Mouse (Mus musculus) thymus, postnatal 14 days (tissue): ENCODE data around the gene Btbd11.

Experiments used
- DNase-seq: peaks from one replicate; pipeline ENCODE4 v3.0.0; 2021

Gene Btbd11

DNA sequence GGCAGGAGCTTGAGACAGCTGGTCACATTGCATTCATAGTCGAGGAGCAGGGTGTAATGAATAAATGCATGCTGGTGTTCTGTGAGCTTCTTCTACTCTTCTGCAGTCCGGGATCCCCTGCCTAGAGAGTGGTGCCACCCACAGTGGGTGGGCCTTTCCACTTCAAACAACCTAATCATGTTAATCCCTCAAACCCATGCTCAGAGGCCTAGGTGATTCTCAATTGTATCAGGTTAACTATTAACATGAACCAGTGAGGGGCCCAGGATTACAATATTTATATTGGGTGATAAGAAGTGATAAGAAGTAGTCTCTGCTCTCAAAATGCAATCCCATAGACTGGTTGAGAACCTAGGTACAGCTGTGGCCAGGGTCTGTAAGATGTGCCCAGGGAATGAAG is 39.1 kb downstream of the Btbd11 start:
- no peak for DNase-seq

DNA sequence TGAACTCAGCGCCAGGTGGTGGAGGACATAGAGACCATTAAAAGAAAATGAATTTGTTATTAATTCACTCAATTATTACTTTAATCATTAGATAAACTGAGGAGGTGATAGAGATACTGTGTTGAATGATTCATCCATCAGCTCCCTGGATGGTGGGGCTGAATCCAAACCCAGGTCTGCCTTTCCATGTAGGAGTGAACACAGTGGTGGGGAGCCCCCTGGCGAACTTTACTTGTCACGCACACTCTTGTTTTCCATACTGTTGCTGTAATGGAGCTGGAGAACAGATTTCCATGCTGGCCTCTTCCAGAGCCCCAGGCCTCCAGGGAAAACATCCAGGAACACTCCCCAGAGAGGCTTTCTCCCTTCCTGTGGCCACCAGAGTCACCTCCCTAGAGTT is 50.6 kb downstream of the Btbd11 start:
- DNase-seq: peak; percentile 25

DNA sequence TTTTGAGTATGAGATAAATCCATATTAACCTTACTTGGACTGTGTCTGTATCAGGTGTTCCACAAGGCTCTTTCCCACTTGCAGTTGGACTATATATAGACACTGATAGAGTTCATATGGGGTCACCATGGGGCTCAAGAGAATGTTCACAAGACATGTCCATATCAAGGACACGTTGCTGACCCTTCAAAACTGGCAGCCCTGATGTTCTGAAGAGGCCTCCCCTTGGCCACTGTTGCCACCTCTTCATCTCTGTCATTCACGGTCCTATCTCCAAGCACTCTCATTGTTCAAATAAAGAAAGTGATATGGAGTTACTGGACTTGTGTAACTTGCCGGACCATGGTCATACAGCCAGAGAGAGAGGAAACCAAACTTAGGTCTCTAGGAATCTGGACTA is 56.8 kb downstream of the Btbd11 start:
- DNase-seq: no peak

DNA sequence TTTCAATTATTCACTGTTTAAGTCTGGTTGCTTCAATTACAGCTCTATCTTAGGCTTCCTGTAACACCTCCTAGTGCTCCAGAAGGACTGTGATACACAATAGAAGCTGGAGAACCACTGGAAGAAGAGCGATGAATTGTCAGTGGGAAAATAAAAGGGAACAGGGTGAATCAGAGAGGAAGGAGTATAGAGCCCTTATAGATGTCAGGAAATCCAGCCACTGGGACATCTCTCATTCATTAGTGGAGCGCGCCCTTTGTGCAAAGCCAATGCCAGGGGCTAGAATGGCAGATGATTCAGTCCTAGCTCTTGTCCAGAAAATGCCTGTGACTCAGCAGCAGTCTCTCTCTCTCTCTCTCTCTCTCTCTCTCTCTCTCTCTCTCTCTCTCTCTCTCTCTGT is 59.3 kb downstream of the Btbd11 start:
- no peak for DNase-seq

DNA sequence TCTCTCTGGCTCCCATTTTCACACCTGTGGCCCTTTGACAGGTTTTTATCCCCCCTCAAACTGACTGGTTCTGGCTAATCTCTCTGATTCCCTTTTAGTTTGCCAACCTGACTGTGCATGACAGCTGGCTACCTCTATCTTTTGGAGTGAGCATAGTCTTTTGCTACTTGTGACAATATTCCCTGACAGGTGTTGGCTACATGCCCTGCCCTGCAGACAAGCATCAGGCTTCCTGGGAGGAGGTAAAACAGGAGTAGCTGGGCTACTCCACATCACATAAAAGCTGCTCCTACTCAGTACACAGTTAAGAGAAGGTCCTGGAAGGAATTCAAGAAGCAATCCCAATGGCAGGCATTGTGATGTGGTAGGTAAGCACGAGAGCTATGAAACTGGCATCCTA is 60.1 kb downstream of the Btbd11 start:
- DNase-seq: no peak

DNA sequence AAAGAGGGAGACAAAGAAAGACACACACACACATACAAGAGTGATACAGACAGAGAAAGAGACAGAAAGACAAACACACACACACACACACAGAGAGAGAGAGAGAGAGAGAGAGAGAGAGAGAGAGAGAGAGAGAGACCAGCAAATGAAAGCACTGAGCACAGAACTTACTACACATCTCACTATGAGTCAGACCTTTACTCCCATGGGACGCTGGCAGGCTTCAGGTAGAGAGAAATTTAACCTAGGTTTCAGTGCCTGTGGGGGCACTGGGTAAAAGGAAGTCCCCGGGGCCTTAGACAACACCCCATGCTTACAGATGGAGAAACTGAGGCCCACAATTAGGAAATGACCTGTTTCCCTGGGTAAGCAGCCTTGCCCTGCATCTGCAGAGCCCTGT is 61.3 kb downstream of the Btbd11 start:
- no peak for DNase-seq

DNA sequence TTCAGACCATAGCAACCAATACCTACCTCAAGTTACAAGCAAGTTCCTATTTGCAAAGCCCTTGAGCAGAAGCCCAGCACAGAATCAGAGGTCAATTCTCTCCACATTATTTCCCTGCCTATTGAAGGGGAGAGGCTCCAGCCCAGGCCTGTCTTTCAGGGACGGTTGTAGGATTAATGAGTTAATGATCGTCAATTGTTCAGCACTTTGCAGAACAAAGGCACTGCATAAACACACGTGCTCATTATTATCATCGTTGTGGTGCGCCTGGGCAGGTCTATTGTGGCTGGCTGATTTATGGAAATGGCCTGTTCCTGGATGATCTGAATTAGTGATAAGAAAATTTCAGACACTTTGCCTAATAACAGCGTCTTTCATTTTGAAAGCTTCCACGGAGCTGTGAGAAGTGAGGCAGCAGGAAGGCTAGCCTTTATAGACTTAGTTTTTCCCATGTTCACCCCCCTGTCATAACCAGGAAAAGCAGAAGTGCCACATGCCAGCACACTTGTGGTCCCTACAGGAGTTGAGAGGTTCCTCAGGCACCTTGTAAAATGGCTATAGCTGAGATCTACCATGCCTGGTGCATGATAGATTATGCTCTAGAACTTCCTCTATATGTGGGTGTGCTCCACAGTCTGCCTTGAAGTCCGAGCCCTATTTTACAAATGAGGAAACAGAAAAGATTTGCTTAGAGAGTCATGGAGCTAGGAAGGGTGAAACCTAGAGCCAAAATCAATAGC is 65.2 kb downstream of the Btbd11 start:
- DNase-seq: no peak

DNA sequence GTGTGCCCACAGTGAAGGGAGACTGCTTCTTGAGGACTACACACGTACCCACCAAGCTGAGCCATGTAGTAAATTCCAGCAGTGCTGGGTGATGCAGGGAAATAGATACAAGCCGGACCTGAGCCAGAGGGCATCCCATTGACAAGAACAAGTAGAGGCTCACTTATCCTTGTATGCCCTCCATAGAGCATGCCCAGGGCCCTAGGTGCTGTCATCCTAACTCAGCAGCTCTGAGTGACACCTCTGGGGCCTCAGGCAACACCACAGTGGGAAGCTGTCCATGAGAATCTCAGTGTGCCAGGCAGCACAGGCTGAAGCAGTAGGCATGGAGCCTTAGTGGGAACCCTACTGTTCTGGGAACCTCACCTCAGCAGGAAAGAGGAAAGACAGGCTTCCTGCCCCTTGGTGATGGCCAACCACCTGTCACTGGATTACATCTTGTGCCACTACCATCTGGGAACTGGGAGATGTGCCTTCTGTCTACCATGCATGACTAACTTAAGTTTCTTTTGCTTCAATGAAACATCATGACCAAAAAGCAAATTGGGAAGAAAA is 66.7 kb downstream of the Btbd11 start:
- DNase-seq: no peak

DNA sequence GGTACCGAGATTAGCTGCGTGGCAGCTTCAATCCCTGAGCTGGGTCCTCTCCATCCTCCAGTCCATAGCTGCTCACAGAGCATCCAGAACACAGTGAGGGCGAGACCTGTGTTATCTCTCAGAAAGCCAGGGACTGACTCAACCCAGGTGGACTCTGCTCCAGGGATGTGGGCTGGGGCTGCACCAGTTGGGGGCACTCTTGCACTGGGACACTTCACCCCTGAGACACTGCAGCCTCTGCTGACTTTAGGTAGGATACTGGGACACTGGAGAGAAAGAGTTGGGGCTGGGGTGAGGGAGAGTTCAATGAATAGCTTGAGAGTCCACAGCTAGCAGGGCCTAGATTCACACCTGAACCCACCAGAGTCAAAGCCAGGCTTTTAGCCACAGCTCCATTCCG is 69.4 kb downstream of the Btbd11 start:
- DNase-seq: no peak

DNA sequence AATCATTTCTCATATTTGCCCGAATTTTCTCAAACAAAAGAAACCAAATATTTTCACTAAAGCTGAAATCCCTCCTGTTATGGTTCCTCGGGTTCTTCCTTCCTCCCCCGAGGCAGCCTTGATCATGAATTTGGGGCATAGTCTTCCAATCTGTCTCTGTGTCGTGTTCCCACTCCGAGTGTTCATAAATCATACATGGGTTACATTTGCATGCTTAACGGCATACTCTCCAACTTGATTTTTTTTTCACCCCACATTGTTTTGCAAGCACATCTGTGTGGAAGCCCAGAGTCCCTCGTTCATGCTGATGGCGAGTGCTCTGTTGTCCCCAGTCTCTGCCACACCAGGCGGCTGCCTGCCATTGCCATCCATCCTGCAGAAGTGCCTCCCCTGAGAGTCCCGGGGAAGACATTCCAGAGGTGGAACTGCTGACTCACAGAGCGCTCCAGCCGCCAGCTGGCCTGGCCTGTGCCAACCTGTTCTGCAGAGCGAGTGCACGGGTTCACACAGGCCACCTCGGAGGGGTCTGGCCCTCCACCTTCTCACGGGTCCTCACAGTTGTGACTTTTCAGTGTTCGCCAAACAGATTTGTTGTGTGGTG is 72.2 kb downstream of the Btbd11 start:
- no peak for DNase-seq

DNA sequence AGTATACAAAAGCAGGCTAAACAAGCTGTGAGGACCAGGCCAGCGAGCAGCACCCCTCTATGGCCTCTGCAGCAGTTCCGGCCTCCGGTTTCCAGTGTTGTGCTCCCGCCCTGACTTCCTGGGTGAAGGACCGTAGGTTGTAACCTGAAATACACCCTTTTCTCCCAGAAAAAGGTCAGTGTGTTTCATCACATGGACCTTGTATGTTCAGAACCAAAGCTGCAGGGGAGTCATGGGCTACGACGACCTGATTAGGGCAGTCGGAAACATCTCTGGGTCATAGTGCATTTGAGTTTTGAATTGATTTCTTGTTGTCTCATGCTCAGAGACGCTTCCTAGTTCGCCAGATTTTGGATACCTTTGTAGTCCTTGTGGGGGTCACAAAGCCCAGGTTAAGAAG is 74.1 kb downstream of the Btbd11 start:
- DNase-seq: no peak

DNA sequence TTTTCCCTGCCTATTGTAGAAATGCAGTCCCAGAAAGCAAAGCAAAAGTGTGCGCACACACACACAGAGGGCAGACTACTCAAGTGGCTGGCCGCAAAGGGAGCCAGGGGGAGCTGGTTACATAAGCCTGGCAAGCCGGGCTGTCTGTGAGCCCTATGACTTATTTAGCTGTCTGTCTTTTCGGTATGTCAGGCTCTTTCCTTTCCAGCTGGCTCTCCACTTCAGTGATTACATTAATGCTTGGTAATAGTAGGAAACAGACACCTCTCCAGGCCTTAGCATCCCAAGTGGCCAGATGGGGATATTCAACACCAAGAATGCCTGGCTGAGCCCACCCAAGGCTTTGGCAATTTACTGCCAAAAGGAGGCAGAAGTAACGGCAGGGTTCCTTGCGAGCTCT is 77.5 kb downstream of the Btbd11 start:
- no peak for DNase-seq

DNA sequence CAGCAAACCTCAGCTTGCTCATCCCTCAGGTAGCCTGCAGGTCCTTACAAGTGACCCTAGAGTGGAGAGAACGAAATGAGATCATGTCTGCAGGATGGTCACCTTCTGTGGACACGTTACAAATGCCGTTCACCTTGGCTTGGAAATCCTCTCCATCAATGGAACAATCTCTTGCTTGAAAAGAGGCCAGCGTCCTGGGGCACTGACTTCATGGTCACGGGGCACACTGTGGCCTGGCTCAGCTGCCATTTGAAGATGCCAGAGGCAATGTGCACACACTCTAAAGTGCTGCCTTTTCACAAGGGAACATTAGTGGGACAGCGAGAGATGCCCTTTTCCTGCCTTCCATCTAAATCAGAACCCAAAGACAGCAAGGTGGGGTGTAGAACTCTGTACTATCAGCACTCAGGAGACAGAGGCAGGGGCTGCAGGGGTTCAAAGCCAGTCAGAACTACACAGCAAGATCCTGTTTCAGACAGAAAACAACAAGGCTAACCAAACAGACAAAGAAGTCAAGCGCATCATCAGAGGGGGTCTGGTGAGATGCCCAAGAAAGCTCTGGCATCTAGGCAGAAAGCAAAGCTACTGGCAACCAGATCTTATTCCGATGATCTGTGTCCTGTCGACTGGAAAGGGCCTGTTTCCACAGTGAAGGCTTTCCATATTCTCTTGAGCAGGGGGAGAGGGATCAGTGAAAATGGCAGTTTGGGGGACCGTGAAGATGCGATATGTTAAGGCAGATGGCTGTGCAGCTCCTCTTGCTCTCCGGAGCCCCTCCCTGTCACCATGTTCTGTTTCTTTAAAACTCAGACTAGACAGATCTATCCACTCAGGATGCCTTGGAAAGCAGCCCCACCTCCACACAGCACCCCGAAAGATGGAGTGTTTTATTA is 79.1 kb downstream of the Btbd11 start:
- DNase-seq: no peak

DNA sequence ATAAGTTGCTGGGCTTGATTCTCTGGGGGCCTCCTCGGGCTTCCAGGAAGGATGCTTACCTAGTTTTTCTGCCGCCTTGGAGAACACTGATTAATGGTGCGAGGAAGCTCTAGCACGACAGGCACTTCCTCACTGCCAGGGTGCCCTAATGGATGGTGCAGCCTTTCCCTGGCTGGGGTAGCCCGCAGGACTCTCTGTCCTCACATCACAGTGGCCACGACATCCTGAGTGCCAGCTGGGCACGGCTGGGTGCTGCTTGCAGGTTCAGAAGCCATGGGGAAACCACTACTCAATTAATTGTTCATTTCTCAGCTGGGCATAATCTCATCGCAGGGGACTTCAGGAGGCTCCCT is 79.8 kb downstream of the Btbd11 start:
- DNase-seq: no peak

DNA sequence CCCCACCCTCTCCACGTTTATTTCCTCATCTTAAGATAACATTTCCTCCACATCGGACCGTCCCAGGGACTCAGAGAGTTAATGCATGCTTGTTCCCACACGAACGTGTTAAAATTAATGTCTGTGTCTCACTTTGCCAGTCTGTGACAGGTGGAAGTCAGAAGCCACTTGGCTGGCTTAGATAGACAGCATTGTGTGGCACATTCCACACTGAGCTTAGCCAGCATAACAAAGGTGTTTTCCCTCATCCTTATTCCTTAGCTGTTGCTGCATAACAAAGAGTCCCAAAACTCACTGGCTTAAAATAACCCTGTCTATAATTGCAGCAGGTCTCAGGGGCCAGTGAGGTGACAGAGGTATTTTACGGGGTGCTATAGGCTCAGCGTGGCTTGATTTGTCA is 80.8 kb downstream of the Btbd11 start:
- DNase-seq: no peak

DNA sequence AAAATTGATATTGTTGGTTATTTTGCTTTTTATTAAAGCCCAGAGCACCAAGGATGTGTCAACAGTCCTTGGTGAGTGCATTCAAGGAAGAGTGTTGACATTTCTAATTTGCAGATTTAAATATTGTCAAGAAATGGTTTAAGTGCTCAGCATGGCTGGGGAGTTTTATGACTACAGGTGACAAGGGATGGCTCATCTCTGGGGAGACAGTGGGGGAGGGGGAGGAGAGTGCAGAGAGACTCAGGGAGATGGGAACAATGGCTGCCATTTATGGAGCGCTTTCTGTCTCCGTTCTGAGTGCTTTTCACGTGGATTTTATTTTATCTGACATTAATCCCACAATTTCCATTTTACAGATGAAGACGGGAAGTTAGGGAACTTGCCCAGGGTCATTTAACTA is 81.9 kb downstream of the Btbd11 start:
- DNase-seq: no peak

DNA sequence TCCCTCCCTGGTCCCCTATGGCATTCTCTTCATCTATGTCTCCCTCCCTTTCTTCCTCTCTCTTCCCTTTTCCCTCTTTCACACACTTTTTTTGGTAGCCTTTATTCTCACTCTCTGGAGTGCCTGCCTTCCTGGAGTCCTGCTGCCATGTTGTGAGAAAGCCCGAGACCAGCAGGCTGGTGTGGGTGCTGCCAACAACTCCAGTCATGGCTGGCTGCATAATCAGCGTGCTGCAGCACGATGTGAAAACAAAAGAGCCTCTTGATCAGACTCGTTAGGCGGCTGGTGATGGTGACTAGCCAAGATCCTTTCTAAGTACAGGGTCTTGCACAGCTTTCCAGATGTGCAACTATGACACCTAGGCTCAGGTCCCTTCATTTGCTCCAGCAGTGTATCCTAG is 82.7 kb downstream of the Btbd11 start:
- DNase-seq: no peak

DNA sequence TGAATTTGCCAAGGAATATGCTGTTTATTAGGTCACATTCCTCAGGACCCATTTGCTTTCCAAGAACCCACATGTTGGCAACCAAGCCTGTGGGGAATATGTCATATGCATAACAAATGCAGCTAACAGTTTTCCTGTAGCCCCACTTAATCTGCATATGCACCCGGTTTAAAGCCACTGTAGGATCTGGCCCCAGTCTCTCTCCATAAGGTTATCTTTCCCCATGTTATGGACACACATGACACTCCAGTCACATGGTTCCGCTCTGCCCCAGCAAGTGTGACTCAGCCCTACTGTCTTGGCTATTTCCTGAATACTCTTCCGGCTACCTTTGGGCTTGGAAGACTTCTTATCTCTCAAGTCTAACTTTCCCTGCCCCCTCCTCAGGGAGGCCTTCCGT is 86.7 kb downstream of the Btbd11 start:
- DNase-seq: no peak

DNA sequence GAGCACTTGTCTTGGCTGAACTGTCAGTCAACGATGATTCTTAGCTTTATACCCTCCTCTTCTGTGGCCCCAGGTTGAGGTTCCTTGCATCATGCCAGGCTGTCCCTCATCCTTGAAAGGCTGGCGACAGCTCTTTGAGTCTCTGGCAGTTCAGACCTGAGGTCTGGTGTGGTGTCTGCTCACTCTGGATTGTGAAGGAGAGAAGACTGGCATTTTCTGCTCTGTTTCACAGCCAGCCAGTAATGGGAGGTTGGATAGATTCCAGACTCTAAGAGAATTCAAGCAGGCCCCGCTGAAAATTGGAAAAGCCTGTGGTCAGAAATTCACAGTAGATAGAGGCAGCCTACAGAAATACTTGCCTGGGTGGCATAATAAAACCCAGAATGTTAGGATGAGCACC is 87.3 kb downstream of the Btbd11 start:
- no peak for DNase-seq

DNA sequence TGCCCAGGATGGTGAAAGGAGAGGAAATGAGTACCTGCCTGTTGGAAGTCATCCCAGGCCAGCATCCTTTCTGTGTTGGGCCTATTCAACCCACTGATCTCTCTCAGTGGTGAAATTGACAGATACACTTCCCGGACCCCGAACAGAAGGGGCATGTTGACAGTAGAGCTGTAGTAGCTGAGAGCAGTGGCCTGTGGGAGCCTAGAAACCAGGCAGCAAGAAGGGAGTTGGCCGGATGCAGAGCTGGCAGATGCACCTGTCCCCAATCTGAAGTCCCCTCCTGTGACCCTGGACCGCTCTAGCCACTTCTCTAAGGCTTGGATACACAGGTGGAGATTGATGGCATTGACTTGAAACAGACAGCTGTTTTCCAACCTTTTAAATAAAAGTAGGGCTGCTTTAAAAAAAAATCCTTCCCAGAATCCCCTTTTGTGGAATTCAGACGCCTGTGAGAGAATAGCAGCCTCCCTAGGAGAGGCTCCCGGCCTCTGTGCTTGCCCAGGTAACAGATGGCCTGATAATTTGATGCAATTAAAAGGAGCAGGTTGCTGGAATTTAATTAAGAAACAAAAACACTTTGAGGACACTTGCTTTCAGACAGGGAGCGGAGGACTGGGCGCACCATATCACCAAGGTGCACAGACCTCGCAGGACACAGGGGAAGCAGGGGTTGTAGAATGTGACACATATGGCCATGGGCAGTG is 89.2 kb downstream of the Btbd11 start:
- DNase-seq: no peak

DNA sequence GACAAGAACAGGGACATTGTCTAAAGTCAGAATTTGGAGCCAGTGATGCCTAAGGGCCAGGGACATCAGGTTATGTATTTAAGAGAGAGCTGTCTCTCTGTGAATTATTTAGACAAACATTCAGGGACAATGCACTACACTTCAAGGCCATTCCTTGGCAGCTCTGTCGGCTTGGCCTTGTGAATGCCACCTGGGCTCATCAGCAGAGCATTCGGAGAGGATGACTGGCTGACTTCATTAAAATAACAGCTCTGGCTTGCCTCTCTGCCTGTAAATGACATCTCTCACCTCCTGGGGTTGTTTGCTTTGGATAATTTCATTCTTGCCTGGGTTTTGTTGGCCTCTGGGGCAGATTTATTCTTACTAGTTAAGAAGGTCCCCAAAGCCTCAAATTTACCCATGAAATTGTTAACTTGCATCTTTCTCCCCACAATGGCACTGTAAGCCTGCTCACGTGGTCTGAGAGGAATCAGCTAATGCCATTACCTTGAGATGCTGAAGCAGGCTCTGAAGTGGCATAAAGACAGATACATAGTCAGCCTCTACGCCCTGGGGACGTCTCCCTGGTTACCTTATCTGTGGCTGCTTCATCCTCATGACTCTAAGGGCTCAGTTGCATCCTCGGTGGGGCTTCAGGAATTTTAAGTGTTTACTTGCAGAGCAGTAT is 93.5 kb downstream of the Btbd11 start:
- DNase-seq: no peak

DNA sequence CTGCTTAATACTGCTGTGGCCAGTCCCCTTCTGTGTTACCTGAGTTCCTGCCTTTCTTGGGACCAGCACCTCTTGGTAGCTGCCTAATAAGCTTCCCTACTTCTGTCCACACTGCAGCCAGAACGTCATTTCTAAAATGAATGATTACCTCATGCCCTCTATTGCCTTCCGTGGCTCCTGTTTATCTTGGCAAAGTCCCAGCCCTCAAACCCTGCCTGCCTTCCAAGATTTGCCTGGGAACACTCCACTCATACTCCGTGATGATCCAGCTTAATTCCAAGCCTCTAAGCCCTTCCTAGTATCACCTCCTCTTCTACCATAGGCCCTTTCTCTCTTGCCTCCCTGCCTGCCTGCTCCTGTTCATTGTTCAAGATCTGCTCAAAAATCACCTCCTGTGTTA is 94.5 kb downstream of the Btbd11 start:
- no peak for DNase-seq

DNA sequence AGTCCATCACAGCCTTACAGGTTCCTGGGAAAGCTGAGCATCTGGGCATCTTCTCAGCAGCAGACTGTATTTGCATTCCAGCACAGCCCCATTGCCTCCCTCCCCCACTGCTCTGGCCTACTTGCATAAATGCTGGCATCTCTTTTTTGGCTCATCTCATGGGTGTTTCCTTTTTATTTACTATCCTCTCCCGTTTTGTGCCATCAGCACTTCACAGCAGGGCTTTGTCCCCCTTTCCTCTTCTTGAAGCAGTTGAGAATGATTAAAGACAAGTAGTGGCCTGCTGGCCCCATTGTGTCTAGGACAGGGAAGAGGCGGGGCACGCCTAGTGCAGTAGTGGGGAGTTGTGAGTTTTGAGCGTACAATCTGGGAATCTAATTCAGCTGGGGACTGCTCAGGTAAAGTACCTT is 95.5 kb downstream of the Btbd11 start:
- no peak for DNase-seq
